Mouse (Mus musculus): ENCODE data around the gene Kitl.

- TF ChIP-seq CTCF (IDR thresholded peaks at IDR 0.05; ENCODE audit: borderline replicate concordance, extremely low read depth, insufficient read depth, insufficient read length) = no peak
- no peak for TF ChIP-seq POLR2A (IDR thresholded peaks at IDR 0.05; ENCODE audit: borderline replicate concordance, extremely low read depth, insufficient read depth, insufficient read length, poor library complexity, severe bottlenecking)
Observed at GRCm38 (mm10) chr10:100030980-100031516, 15.6 kb downstream of the Kitl start.
